Mouse (Mus musculus) embryonic stem cell, embryonic (primary cell): ENCODE measurements around the gene Pnkd.

Experiments used
- CTCF ChIA-PET, 4 experiments: fragments of 300-600 bp in 2 of 4; fragments of 350-600 bp in 2 of 4; sonication (Branson Sonifier 250); formaldehyde crosslinking; loops; one replicate each; lab custom pipeline; 2022; ENCODE audit warnings: inconsistent platforms in 2 of 4; lab: Charles Lee
- POLR2A ChIA-PET, 4 experiments: fragments of 300-600 bp in 2 of 4; fragments of 350-600 bp in 2 of 4; sonication (Branson Sonifier 250); formaldehyde crosslinking; loops; one replicate each; lab custom pipeline; 2022; ENCODE audit warnings: antibody characterized with exemption in 4 of 4, inconsistent platforms in 1 of 4; lab: Charles Lee

Gene Pnkd

GRCm38 (mm10) chr1:74341898-74342297 lies 57.2 kb downstream of the Pnkd start:
- ChIA-PET CTCF (interaction anchor here in 1 of 4 experiments (0.6 kb wide), 2 partner anchors 118 to 1110 kb away, joined by 3 read pairs; no protein-coding TSS in a partner anchor), POLR2A (interaction anchor here in 2 of 4 experiments (0.5 to 3.0 kb wide), 5 partner anchors 9 to 82 kb away, joined by 3 to 13 read pairs (median 3); partner anchors contain the start of gene Catip (in 1 of the 2))

GRCm38 (mm10) chr1:74342308-74342707 lies 57.6 kb downstream of the Pnkd start:
- CTCF ChIA-PET, result no interaction called here
- POLR2A ChIA-PET, result interaction anchor here in 2 of 4 experiments (1.4 to 3.0 kb wide), 2 partner anchors 10 to 20 kb away, joined by 4 to 13 read pairs; partner anchors contain the start of gene Catip (in 1 of the 2)

- ChIA-PET CTCF (no interaction called here), POLR2A (interaction anchor here in 1 of 4 experiments (3.0 kb wide), 1 partner anchor 10 kb away, joined by 13 read pairs; no protein-coding TSS in a partner anchor)
These were observed 58.4 kb downstream of the Pnkd start for GRCm38 (mm10) chr1:74343161-74343560.

GRCm38 (mm10) chr1:74344163-74344916 lies 59.6 kb downstream of the Pnkd start:
- CTCF ChIA-PET, result interaction anchor here in 1 of 4 experiments (1.1 kb wide), 1 partner anchor 1404 kb away, joined by 4 read pairs; no protein-coding TSS in a partner anchor
- POLR2A ChIA-PET, result interaction anchor here in 2 of 4 experiments (0.9 to 1.8 kb wide), 6 partner anchors 9 to 138 kb away, joined by 3 to 8 read pairs (median 5); no protein-coding TSS in a partner anchor

GRCm38 (mm10) chr1:74351185-74351769 lies 66.5 kb downstream of the Pnkd start:
- ChIA-PET CTCF (interaction anchor here in 2 of 4 experiments (0.5 to 1.3 kb wide), 3 partner anchors 11 to 168 kb away, joined by 3 to 11 read pairs (median 4); partner anchors contain the start of gene Catip (in 1 of the 2)), POLR2A (interaction anchor here in 3 of 4 experiments (0.7 to 1.5 kb wide), 5 partner anchors 12 to 490 kb away, joined by 3 to 7 read pairs (median 4); no protein-coding TSS in a partner anchor)

GRCm38 (mm10) chr1:74352532-74353096 lies 67.9 kb downstream of the Pnkd start:
- ChIA-PET POLR2A (interaction anchor here in 2 of 4 experiments (1.2 to 1.4 kb wide), 2 partner anchors 9 to 146 kb away, joined by 3 to 4 read pairs; partner anchors contain the start of gene Catip (in 1 of the 2)), CTCF (interaction anchor here in 2 of 4 experiments (0.6 to 1.2 kb wide), 2 partner anchors 9 to 75 kb away, joined by 3 to 5 read pairs; partner anchors contain the start of gene Catip (in 1 of the 2))

- ChIA-PET CTCF (interaction anchor here in 2 of 4 experiments (0.6 to 1.0 kb wide), 2 partner anchors 44 to 76 kb away, joined by 3 to 5 read pairs; no protein-coding TSS in a partner anchor), POLR2A (interaction anchor here in 3 of 4 experiments (0.7 to 2.6 kb wide), 11 partner anchors 8 to 242 kb away, joined by 3 to 7 read pairs (median 4); partner anchors contain the start of gene Catip (in 2 of the 3))
These were observed 68.9 kb downstream of the Pnkd start for GRCm38 (mm10) chr1:74353453-74354229.

- POLR2A ChIA-PET, result interaction anchor here (0.5 to 1.9 kb wide), 12 partner anchors 16 to 95 kb away, joined by 3 to 5 read pairs (median 3); no protein-coding TSS in a partner anchor
- CTCF ChIA-PET, result interaction anchor here in 1 of 4 experiments (0.7 to 0.8 kb wide), 2 partner anchors 40 to 45 kb away, joined by 3 read pairs; no protein-coding TSS in a partner anchor
These were observed 72.8 kb downstream of the Pnkd start for GRCm38 (mm10) chr1:74357531-74357930.

- POLR2A ChIA-PET, result interaction anchor here in 2 of 4 experiments (0.6 to 1.4 kb wide), 5 partner anchors 13 to 75 kb away, joined by 3 to 6 read pairs (median 3); partner anchors contain the start of genes Aamp (in 1 of the 2) and Pnkd (in 1 of the 2)
- CTCF ChIA-PET, result interaction anchor here in 1 of 4 experiments (0.5 kb wide), 1 partner anchor 458 kb away, joined by 4 read pairs; no protein-coding TSS in a partner anchor
These were observed 75.3 kb downstream of the Pnkd start for GRCm38 (mm10) chr1:74359952-74360517.

- CTCF ChIA-PET, result interaction anchor here (0.5 to 2.4 kb wide), 64 partner anchors 8 to 460 kb away, joined by 3 to 19 read pairs (median 4); partner anchors contain the start of genes Aamp (in 3 of the 4), Pnkd (in 3 of the 4) and Ctdsp1 (in 1 of the 4)
- POLR2A ChIA-PET, result interaction anchor here (0.6 to 3.5 kb wide), 27 partner anchors 8 to 155 kb away, joined by 3 to 15 read pairs (median 4); partner anchors contain the start of genes Aamp (in 2 of the 4), Pnkd (in 2 of the 4) and Slc11a1 (in 1 of the 4)
These were observed 77.1 kb downstream of the Pnkd start, which contains the start of gene Catip for GRCm38 (mm10) chr1:74361812-74362211. Gene Catip (plus strand): TSS chr1:74362108.

GRCm38 (mm10) chr1:74362325-74363229 lies 77.8 kb downstream of the Pnkd start:
- CTCF ChIA-PET, result interaction anchor here (0.5 to 2.4 kb wide), 65 partner anchors 7 to 955 kb away, joined by 3 to 19 read pairs (median 4); partner anchors contain the start of genes Aamp (in 3 of the 4), Pnkd (in 3 of the 4), Ctdsp1 (in 1 of the 4) and Dnpep (in 1 of the 4)
- POLR2A ChIA-PET, result interaction anchor here (0.6 to 3.5 kb wide), 26 partner anchors 8 to 156 kb away, joined by 3 to 15 read pairs (median 4); partner anchors contain the start of genes Aamp (in 2 of the 4), Pnkd (in 2 of the 4) and Slc11a1 (in 1 of the 4)

- POLR2A ChIA-PET, result interaction anchor here in 2 of 4 experiments (1.3 to 3.5 kb wide), 5 partner anchors 10 to 64 kb away, joined by 3 to 15 read pairs (median 4); no protein-coding TSS in a partner anchor
- CTCF ChIA-PET, result interaction anchor here in 1 of 4 experiments (2.2 kb wide), 1 partner anchor 37 kb away, joined by 9 read pairs; no protein-coding TSS in a partner anchor
These were observed 78.7 kb downstream of the Pnkd start for GRCm38 (mm10) chr1:74363437-74363836.

- ChIA-PET CTCF (interaction anchor here in 1 of 4 experiments (0.7 to 1.0 kb wide), 2 partner anchors 34 to 368 kb away, joined by 3 to 4 read pairs; no protein-coding TSS in a partner anchor), POLR2A (interaction anchor here in 2 of 4 experiments (0.5 to 3.5 kb wide), 6 partner anchors 11 to 65 kb away, joined by 3 to 15 read pairs (median 3); no protein-coding TSS in a partner anchor)
These were observed 79.5 kb downstream of the Pnkd start for GRCm38 (mm10) chr1:74364270-74364669.

- POLR2A ChIA-PET, result interaction anchor here (0.6 to 2.0 kb wide), 11 partner anchors 8 to 422 kb away, joined by 3 to 12 read pairs (median 5); partner anchors contain the start of gene Ctdsp1 (in 1 of the 4)
- CTCF ChIA-PET, result interaction anchor here in 3 of 4 experiments (0.6 to 1.4 kb wide), 4 partner anchors 9 to 41 kb away, joined by 3 to 4 read pairs (median 4); no protein-coding TSS in a partner anchor
These were observed 83.3 kb downstream of the Pnkd start for GRCm38 (mm10) chr1:74367886-74368645.
